Mouse (Mus musculus): Measurements from ENCODE around the gene Gm11032. TPM values are rescaled to one million over a fixed set of nuclear protein-coding genes. Genes with fewer than 3 reads are reported as not detected.

Gene Gm11032
- total and polyA plus RNA-seq, 2 experiments from 2014 or later = not detected

DNA sequence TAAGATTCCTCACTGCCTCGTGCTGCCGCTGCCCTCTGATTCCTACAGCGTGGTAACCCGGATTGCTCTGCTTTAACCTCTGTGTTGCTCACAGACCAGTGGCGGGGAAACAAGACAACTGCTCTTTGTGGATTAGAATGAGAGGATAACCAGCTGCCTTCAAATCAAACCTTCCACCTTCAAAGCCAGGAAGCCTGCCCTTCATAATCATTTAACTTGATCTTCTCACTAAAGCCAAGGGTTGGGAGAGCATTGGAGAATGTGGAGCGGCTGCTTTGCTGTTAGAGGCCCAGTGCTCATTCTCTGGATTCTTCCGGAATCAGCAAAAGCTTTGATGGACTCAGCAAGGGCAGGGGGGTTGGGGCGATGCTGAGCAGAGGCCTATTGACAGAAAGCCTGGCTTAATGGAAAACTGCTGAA is 10.0 kb downstream of the Gm11032 start:
- Histone ChIP-seq H3K9me3 (ENCODE audit: low read length) (no peaks in the 10 kb centered on the region), H3K9ac (replicated peaks; ENCODE audit: low read length, poor library complexity, severe bottlenecking) (no peak overlapping the region), H3K27me3 (ENCODE audit: insufficient read depth, low read length) (no peaks in the 10 kb centered on the region), H3K4me2 (ENCODE audit: low read depth, low read length, poor library complexity, severe bottlenecking) (no peak overlapping the region), H3K27ac (ENCODE audit: low read depth, low read length) (no peak overlapping the region), H3K4me3 (ENCODE audit: low read depth, low read length) (no peak overlapping the region), H3K4me1 (ENCODE audit: insufficient read depth, low read length) (0 out of 2 replicates have a peak, but pooled peaks cover 3% of the 10 kb centered on the region), H3K36me3 (ENCODE audit: insufficient read depth, low read length) (no peaks in the 10 kb centered on the region)
- DNase-seq (ENCODE audit: low spot score) = peak; percentile 10
- no peak for ATAC-seq (ENCODE audit: low FRiP score)
- WGBS = 23% methylated on average over 8 of the region's 8 CpGs
- TF ChIP-seq CTCF (IDR thresholded peaks at IDR 0.05) = no peak

DNA sequence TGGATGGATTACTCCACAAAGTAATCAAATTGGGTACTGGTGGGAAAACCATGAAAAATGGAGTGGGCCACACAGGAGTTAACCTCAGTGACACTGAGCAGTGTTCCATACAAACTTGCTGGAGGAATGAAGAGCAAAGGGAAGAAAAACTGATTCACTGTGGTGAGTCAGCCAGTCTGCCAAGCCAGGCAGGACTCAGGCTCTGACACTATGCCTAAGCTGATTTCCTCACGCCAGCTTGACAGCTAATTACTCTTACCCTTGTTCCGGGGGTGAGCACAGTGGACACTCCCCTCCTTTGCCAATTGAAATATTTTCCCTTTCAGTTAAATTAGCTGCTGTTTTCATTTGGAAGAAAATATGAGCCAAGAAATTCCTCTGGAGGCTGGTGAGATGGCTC is 13.6 kb downstream of the Gm11032 start:
- ATAC-seq (ENCODE audit: low FRiP score) = no peak
- WGBS = 58% methylated on average over 2 of the region's 2 CpGs
- no peak for TF ChIP-seq CTCF (IDR thresholded peaks at IDR 0.05)
- Histone ChIP-seq H3K9ac (replicated peaks; ENCODE audit: low read length, poor library complexity, severe bottlenecking) (no peak overlapping the region), H3K27me3 (ENCODE audit: insufficient read depth, low read length) (no peaks in the 10 kb centered on the region), H3K9me3 (ENCODE audit: low read length) (no peaks in the 10 kb centered on the region), H3K4me1 (ENCODE audit: insufficient read depth, low read length) (no peaks in the 10 kb centered on the region), H3K36me3 (ENCODE audit: insufficient read depth, low read length) (no peaks in the 10 kb centered on the region), H3K4me2 (ENCODE audit: low read depth, low read length, poor library complexity, severe bottlenecking) (no peak overlapping the region), H3K4me3 (ENCODE audit: low read depth, low read length) (no peak overlapping the region), H3K27ac (ENCODE audit: low read depth, low read length) (no peak overlapping the region)
- DNase-seq (ENCODE audit: low spot score) = no peak

DNA sequence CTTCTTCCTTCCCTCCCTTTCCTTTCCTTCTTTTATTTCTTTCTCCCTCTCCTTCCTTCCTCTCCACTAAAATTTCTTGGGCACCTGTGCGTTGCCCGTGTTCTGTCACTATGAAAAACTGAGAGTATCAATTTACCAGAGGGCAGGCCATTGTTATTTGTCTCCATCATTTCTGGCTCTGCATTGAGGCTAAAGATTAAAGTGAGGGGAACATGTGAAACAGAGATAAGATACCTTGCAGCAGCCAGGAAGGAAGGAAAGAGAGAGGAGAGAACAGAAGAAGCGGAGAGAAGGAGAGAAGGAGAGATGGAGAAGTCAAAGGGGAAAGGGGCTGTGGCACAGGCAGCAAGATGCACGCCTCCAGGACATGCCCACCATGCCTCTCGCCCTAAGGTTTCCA is 14.5 kb downstream of the Gm11032 start:
- no peak for ATAC-seq (ENCODE audit: low FRiP score)
- H3K9ac ChIP-seq (replicated peaks; ENCODE audit: low read length, poor library complexity, severe bottlenecking) = no peak overlapping the region
- H3K4me1 ChIP-seq (ENCODE audit: insufficient read depth, low read length) = peaks cover 7% of the 10 kb centered on the region; the same call in 1 of the 2 replicates
- no peaks in the 10 kb centered on the region for H3K36me3 ChIP-seq (ENCODE audit: insufficient read depth, low read length)
- H3K9me3 ChIP-seq (ENCODE audit: low read length) = no peaks in the 10 kb centered on the region
- no peak for DNase-seq (ENCODE audit: low spot score)
- no peak overlapping the region for H3K27ac ChIP-seq (ENCODE audit: low read depth, low read length)
- no peak for TF ChIP-seq CTCF (IDR thresholded peaks at IDR 0.05)
- WGBS = 76% methylated on average over 5 of the region's 5 CpGs
- H3K27me3 ChIP-seq (ENCODE audit: insufficient read depth, low read length) = no peaks in the 10 kb centered on the region
- H3K4me2 ChIP-seq (ENCODE audit: low read depth, low read length, poor library complexity, severe bottlenecking) = no peak overlapping the region
- no peak overlapping the region for H3K4me3 ChIP-seq (ENCODE audit: low read depth, low read length)

DNA sequence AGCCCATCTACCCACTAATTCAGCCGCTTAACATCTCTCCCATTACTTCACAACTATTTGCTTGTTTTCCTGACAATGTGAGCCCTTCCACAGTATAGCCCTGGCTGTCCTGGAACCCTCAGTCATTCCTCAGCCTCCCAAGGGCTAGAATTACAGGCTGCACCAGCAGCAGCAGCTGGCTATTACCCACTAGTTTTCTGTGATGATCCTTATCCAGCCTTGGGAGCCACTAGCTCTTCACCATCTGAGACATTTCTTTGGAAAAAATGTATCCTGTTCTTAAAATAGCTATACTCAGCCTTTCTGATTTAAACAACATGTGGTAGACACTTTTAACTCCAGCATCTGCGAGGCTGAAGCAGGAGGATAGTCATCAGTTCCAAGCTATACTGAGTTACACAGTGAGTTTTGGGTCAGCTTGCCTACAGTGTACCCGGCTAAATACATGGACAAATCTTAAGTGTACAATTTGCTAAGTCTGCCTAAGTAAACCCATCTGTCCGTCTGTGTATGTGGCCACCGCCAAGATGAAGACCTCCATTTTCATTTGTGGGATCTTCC is 17.0 kb downstream of the Gm11032 start:
- H3K27ac ChIP-seq (ENCODE audit: low read depth, low read length) = no peak overlapping the region
- no peaks in the 10 kb centered on the region for H3K27me3 ChIP-seq (ENCODE audit: insufficient read depth, low read length)

DNA sequence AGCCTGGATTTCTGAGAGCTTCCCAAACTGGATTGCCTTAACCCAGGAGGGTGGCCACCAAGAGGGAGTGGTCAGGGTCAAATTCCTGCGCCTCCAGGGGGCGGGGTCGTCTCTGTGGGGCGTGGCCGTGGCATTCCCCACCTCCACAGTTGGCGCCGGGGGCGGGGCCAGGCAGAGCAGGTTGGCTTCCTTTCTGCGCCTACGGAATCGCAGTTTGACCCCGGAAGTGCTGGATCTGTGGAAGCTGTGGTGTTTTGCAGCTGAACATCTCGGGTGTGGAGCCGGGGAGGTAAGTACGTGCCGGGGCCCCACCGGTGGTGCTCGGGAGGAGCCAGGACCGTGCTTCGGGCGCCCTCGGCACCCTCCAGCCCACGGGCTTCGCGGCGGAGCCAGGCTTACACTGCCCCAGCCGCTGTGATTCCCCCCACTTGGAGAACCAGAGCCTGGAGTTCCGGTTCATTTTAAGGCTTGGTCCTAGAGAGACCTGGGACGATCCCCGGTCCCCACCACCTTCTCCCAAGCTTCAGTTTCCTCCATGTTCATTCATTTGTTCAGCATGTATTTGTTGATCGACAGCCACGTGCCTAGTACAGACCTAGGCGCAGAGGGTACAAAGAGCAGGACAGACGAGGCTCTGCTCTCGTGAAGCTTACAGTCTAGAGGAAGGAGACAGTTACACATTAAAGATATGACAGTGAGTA is 17.8 kb downstream of the Gm11032 start, which contains the start of gene Ascc2:
Ascc2 (plus strand) TSS at position 214 of the 701 bp plus-strand sequence.
- DNase-seq (ENCODE audit: low spot score) (peak; percentile 86), ATAC-seq (ENCODE audit: low FRiP score) (peak; percentile 89)
- TF ChIP-seq CTCF (IDR thresholded peaks at IDR 0.05) = no peak; the same call in 1 of the 2 replicates
- H3K4me1 ChIP-seq (ENCODE audit: insufficient read depth, low read length) = peaks cover 7% of the 10 kb centered on the region; the same call in 1 of the 2 replicates
- peak within 1 kb of the TSS; percentile 71 for H3K9ac ChIP-seq (replicated peaks; ENCODE audit: low read length, poor library complexity, severe bottlenecking)
- H3K36me3 ChIP-seq (ENCODE audit: insufficient read depth, low read length) = peaks cover 6% of the 10 kb centered on the region; the same call in 1 of the 2 replicates
- no peaks in the 10 kb centered on the region for H3K27me3 ChIP-seq (ENCODE audit: insufficient read depth, low read length)
- peak within 1 kb of the TSS; percentile 73 for H3K4me3 ChIP-seq (ENCODE audit: low read depth, low read length)
- H3K27ac ChIP-seq (ENCODE audit: low read depth, low read length) = peak within 1 kb of the TSS; percentile 62
- H3K4me2 ChIP-seq (ENCODE audit: low read depth, low read length, poor library complexity, severe bottlenecking) = peak within 1 kb of the TSS; percentile 57
- under 1% methylated on average over 34 of the region's 35 CpGs for WGBS
- H3K9me3 ChIP-seq (ENCODE audit: low read length) = no peaks in the 10 kb centered on the region

More for the DNA sequence above, 17.0 kb downstream of the Gm11032 start:
- ATAC-seq (ENCODE audit: low FRiP score) (no peak), DNase-seq (ENCODE audit: low spot score) (no peak)
- WGBS = 63% methylated on average over 5 of the region's 5 CpGs
- Histone ChIP-seq H3K4me1 (ENCODE audit: insufficient read depth, low read length) (peaks cover 7% of the 10 kb centered on the region; the same call in 1 of the 2 replicates), H3K9ac (replicated peaks; ENCODE audit: low read length, poor library complexity, severe bottlenecking) (peak overlapping the region; percentile 71; the same call in 1 of the 2 replicates), H3K4me2 (ENCODE audit: low read depth, low read length, poor library complexity, severe bottlenecking) (peak overlapping the region; percentile 57), H3K4me3 (ENCODE audit: low read depth, low read length) (peak overlapping the region; percentile 73), H3K9me3 (ENCODE audit: low read length) (no peaks in the 10 kb centered on the region), H3K36me3 (ENCODE audit: insufficient read depth, low read length) (peaks cover 5% of the 10 kb centered on the region; the same call in 1 of the 2 replicates)
- TF ChIP-seq CTCF (IDR thresholded peaks at IDR 0.05) = no peak

DNA sequence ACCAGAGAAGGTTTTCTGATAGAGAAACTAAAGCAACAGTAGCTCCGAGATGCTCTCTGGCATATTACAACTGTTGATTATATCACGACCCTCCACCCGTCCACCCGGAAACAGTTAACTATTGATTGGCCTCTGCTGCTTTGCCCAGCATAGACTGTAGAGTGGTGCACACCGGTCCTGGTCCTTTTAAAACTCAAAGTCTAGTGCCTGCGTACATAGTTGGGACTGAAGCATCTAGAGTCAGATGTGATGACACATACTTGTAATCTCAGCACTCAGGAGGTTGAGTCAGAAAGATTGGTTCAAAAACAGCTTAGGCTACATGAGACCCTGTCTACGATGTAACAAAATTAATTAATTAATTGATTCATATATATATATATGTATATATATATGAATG is 18.4 kb downstream of the Gm11032 start:
- no peaks in the 10 kb centered on the region for H3K9me3 ChIP-seq (ENCODE audit: low read length)
- H3K4me2 ChIP-seq (ENCODE audit: low read depth, low read length, poor library complexity, severe bottlenecking) = peak overlapping the region; percentile 57
- H3K27me3 ChIP-seq (ENCODE audit: insufficient read depth, low read length) = no peaks in the 10 kb centered on the region
- DNase-seq (ENCODE audit: low spot score) (no peak), ATAC-seq (ENCODE audit: low FRiP score) (no peak)
- H3K4me3 ChIP-seq (ENCODE audit: low read depth, low read length) = peak overlapping the region; percentile 73
- peaks cover 6% of the 10 kb centered on the region; the same call in 1 of the 2 replicates for H3K36me3 ChIP-seq (ENCODE audit: insufficient read depth, low read length)
- peak overlapping the region; percentile 62; the same call in 1 of the 2 replicates for H3K27ac ChIP-seq (ENCODE audit: low read depth, low read length)
- peak overlapping the region; percentile 71 for H3K9ac ChIP-seq (replicated peaks; ENCODE audit: low read length, poor library complexity, severe bottlenecking)
- WGBS = 29% methylated on average over 7 of the region's 7 CpGs
- TF ChIP-seq CTCF (IDR thresholded peaks at IDR 0.05) = no peak
- H3K4me1 ChIP-seq (ENCODE audit: insufficient read depth, low read length) = peaks cover 7% of the 10 kb centered on the region; the same call in 1 of the 2 replicates
